Mouse (Mus musculus): ENCODE results near the gene Gpatch2l.

Gpatch2l gene

DNA sequence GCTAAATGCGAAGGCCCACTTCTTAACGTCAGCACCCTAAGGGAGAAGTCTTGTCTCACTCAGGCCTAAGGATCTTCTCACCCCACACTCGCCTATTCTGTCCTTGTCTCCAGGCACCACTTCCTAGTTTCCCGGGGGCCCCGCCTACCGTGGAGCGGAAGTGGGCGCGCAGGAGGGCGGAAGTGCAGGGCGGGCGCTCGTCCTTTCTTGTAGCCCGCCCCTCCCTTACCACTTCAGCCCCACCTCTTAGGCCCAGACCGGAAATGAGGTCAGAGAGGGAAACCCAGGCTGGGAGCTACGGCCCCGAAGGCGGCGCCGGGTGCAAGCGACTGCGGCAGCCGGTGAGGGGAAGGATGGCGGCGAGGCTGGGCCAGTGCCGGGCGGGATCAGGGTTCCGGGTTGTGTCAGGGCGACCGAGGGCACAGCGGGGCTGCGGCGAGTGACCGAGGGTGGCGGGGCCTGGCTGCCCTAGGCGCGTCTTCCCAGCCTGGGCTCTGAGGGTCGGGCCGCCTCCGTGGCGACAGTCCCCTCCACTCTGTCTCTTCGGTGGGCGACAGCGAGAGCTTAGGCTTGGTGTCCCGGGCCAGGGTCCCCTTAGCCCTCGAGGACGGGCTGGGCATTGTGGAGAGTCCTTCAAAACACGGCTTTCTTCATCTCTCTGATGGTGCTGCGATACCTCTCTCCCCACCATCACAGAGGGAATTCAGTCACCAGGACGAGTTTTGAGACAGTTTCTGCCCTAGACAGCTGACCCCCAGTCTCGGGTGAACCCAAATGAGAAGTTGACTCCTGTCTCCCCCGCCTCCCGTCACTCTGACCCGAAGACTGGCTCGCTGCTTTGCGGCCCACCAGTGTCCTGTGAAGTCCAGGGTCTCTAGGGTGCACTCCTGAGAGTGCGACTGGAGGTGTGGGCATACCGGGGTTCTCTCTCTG, at the start of gene Gpatch2l:
Gpatch2l (plus strand) TSS at position 255 of the 933 bp plus-strand sequence.
- DNase-seq (ENCODE audit: low spot score in 2 of 2) = peak; percentile 83 to 95

DNA sequence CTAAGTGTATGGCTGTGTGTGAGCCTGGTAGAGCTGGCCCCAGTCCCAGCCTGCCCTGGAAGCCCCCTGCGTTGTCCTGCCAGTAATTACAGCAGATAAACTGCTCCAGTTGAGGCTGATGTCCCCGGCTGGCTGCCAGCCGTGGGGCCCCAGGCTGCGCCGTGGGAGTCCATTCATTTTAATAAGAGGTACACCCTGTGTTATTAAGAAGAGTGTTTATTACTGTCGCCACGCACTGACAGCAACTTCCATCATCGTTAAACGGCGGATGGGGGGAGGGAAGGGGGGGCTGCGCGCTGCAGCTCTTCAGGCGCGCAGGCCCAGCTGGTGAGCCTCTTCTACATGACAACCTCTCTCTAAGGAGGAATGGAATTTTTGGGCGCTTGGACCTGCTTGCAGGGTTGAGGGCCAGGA, 49.6 kb upstream of the Gpatch2l start:
- no peak for DNase-seq (ENCODE audit: low spot score in 2 of 2)

DNA sequence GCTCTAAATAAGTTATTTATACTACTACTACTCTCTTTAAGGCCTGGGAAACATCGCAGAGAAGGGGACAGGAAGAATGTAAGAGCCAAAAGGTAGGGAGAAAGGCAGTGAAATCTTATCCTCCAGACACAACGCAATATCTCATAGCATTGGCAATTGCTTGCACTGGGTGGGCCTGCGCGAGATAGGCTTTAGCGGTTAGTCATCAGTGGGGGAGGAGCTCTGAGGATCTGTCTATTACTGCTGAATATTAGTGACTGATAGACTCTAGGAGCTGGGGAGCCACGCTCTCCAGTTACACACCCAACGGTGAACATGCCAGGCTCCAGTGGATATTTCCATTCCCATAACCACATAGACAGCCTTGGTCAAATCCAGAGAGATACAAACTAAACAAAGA, 44.7 kb upstream of the Gpatch2l start:
- no peak for DNase-seq (ENCODE audit: low spot score in 2 of 2)

DNA sequence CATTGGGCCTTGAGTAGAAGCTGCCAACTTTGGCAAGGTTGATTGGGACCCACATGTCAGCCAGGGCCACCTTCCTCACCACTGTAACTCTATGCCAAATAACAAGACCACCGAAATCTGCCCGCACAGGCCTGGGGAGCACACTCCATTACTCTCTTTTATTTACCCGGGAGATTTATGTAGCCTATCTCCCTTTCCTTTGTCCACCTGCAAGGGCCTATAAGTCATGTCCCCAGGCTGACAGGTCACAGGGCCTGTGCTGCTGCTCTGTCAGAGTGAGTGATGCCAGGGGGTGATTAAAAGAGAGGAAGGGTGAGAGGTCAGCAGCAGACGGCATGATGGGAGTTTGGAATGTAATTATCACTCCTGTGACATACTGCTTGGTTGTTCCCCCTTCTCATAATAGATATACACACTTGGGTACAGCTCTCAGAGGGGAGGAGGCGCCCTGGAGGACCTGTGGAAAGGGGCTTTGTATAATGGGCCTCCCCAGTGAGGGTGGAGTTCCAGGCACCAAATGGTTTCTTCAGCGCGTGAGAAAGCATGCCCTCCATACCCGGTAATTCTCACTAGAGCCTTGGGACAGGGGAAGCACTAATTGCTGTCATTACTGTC, 38.1 kb upstream of the Gpatch2l start:
- DNase-seq (ENCODE audit: low spot score in 2 of 2) = no peak

DNA sequence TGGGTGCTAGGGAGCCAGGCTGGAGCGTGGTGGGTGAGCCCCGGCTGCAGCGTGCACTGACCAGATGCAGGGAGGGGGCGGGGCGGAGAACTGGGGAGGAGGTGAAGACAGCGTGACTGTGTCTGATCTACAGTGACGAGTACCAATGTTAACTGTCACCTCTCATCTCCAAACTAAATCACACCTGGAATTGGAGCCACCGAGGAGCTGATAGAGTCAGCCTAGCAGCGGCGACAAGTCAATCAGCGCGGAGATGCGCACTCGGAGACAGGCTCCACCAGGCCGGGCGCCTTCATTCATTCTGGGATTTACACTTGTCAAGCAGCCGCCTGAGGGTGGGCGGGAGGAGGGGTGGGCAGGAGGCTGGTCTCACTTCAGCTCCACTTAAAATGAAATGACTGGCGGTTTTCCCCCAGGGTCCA, 30.5 kb upstream of the Gpatch2l start:
- DNase-seq (ENCODE audit: low spot score in 2 of 2) = no peak

DNA sequence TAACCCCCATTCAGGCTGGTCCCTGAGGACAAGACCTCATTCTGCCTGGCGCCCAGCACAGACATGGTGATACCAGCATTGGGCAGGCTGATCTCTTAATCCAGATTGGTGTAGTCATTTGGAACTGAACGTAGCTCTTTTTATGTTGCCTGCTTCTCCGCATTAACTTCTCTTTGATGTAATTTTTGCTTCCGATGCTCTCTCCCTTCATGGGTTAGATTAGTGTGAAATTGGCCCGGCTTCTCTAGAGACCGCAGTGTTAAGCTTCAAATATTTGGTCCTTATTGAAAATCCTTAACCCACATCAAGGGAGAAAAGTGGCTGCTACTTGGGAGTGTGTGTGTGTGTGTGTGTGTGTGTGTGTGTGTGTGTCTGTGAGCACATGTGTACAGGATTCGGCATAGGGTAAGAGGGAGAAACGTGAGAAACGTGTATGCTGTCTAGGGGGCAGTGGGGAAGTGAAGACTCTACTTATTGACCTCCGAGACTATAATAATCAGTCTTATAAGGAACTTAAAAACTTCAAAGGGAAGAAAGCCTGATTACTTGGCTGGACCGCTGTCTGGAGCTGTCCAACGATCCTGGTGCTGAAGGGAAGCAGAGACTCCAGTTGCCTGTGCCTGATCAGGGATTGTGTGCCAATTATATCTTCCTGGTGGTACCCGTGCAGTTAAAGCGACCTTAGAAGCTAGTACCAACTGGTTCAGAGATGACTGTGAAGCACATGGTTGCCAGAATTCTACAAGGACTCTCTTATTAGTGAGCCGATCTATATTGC, 28.8 kb upstream of the Gpatch2l start:
- DNase-seq (ENCODE audit: low spot score in 2 of 2) = peak in 1 of 2 experiments; percentile 59

DNA sequence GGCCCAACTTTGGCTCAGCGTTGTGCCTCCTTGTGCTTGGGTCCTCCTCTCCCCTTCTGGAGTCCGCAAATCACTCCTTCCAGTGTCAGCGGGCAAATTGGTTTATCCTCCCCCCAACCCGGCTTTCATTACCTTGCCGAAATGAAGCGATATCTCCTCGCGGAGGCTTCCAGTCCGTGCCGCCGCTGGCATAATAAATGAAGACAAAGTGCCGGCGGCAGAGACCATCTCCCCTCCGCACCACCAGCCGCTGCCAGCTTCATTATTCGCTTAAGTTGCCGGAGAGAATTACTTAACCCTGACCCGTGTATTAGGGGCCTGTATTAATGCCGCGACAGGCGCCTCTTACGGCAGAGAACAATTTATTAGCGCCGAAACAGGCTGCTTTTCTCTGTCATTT, 27.5 kb upstream of the Gpatch2l start:
- DNase-seq (ENCODE audit: low spot score in 2 of 2) = no peak

DNA sequence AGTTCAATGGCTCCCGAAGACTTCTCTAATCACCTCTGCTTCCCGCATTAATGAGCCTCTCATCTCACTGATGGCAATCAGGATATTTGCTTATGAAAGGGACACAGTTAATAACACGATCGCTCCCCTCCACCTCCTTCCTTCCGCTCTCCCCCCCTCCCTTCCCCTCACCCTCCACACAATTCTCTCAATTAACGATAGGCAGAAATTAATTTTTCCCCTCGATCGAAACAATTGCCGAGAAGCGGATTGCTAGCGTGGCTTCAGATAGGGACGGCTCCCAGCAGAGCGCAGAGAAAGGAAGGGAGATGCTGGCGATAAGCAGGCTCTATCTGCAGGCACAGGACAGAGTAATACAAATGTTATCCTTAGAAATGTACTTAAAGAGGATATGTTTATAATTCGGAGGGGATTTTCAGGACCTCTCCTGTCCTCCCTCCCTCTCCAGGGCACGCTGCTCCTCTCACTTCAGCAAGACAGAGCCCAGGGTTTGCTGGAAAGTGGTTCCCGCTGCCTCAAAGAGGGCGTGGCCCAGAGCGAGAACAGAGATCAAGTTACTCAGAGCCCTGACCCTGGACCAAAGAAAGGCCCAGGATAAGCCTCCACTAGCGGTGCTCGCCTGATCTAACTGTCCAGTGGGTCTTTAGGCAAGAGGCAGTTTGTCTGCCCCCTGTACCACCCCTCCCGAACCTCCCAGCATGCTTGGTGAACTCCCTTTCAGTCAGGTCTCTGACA, 24.8 kb upstream of the Gpatch2l start:
- no peak for DNase-seq (ENCODE audit: low spot score in 2 of 2)

DNA sequence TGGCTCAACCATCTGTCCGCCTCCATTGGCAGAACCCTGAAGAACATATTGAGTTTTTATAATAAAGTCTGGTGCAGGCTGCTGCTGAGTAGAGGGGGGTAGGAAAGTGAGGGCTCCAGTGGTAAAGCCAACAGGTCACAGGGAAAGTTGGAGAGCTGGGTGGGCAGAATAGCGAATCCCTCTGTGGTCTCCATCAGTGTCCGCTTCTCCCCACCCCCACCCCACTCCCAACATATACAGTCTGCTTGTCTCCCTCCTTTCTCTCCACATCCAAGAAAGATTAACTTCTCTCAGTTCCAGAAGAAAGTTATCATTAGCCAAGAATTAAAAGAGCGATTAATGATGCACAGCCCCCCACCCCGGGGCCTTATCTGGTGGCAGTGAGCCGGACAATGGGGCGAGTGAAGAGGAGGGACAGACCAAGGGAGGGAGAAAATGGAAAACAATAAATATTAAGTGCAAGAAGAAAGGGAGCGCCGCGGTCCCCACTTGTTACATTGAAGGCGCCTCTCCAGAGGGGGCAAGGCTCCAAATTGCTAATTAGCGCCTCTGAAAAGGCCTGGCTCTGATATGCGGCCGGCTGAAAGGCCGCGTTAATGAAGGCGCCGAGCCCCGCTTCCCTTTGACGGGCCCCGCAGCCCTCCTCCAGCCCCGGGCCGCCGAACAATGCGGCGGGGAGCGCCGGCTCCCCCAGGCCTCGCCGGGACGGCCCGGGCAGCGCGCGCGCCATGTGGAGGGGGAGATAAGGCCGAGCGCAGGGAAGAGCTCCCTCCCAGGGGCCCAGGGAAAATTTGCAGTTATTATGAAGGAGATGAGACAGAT, 21.2 kb upstream of the Gpatch2l start:
- DNase-seq (ENCODE audit: low spot score in 2 of 2) = no peak

DNA sequence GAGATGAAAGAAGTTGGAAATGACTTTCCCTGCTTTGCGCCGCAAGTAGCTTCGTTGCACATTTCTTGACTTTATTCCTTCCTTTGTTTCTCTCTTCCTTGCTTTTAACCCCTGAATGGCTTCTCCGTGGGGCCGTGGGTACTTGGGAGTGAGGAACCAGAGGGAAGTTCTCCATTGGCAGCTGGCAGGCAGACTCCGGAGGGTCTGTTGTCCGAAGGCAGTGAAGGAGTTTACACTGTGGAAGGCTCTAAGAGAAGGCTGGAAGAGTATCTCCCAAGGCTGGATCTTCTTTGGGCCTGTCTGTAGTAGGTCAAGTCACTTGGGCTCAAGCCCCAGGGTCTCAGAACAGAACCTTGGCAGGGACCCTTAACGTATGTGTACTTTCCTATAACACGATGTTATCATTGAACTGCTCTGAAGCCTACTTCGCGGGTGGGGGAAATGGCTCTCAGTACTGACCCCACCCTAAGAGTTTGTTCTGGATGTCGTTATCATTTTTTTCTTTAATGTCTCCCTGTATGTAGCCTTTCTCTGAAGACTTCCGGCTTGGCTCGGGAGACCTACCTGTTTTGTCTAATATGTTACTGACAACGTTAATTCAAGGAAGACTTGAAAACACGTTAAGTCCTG, 20.5 kb upstream of the Gpatch2l start:
- DNase-seq (ENCODE audit: low spot score in 2 of 2) = no peak

DNA sequence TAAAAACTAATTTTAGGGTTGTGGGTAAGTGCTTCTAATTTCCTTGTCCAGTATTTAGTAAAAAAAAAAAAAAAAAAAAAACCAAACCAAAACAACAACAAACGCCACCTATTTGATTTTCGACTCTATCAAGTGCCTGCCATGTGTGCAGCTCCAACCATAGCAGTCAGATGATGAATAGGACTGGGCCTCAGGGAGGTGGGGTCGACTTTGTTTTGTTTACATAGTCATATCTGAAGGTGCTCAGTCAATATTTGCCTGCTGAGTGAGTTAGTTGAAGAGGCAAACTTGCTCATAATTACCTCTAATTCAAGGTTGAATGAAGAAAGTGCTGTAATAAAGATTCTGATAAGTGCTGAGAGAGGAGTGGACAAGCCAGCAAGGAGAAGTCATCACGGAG, 7.4 kb upstream of the Gpatch2l start:
- no peak for DNase-seq (ENCODE audit: low spot score in 2 of 2)

DNA sequence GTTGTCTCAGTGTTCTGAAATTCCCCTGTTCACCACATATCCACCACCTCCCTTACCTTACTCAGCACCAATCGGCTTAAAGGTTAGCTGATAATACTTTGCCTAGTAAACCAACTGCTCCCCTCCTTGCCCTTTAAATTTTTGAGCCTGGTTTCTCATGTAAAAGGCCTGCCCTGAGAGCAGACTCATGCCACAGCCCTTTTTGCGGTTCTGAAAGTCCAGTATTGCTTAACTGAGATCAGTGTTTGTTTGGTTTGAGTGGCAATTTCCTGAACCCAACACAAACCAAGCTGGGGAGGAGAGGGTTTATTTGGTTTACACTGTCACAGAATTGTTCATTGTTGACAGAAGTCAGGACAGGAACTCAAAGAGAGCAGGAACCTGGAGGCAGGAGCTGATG, 2.9 kb upstream of the Gpatch2l start:
- DNase-seq (ENCODE audit: low spot score in 2 of 2) = no peak

DNA sequence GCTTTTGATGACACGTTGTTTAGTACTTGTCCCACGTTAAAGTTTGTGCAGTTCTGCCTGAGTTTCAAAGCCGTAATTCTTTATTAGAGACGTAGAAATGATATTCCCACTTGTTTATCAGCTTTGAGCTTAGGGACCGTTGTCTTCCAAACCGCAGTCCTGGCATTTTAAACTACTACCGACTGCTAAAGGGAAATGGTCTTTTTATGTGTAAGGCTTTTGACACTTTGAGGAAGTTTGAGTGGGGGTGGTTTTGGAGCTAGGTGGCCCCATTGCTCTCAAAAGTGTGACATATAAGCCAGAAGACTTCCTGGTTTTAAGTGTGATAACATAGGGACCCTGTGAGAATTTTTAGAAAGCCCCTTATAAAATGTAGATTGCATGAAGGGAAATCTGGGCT, 905 bp downstream of the Gpatch2l start:
- DNase-seq (ENCODE audit: low spot score in 2 of 2) = peak in 1 of 2 experiments; percentile 32

DNA sequence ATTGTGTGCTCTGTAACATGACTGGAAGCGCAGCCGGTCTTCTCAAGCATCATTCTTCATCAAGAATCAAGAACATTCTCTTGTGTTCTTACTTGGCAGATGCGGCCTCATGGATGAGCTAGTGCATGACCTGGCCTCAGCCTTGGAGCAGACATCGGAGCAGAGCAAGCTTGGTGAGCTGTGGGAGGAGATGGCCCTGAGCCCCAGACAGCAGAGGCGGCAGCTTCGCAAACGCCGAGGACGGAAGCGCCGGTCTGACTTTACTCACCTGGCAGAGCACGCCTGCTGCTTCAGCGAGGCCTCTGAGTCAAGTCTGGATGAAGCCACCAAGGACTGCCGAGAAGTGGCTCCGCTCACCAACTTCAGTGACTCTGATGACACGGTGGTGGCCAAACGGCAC, 2.3 kb downstream of the Gpatch2l start:
- no peak for DNase-seq (ENCODE audit: low spot score in 2 of 2)

DNA sequence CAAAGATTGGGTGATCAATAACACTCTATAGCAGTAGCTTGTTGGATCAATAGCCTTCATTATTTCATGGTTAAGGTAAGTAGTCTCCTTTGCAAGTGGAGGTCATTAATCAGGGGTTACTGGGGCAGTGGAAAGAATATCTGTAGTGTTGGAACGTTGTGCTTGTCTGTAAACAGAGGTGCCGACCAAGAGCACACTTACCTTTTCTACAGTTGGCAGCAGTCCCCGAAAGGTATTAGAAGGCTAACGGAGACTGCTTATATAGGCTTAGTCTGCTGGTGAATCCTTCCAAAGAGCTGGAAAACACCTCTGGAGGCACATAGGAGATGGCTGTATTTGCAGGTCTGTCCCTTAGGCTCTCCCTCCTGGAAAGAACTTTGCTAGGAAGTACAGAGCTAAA, 8.5 kb downstream of the Gpatch2l start:
- DNase-seq (ENCODE audit: low spot score in 2 of 2) = no peak

DNA sequence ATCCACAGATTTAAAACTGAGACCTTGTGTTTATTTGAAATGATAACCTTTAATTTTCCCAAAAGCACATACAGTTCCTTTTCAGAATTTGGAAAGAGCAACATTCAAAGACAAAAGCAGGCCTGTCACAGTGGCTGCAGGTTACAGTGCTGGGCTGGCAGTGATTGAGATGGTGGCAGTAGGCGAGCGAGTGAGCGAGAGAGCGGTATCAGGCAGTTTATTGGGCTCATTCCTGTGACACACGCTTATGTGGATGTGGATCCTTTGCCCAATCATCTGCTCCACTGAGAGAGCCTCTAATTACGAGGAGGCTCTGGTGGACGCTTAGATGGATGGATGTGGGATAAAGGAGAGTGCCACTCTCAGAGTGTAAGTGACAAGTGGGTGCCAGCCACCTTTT, 13.3 kb downstream of the Gpatch2l start:
- DNase-seq (ENCODE audit: low spot score in 2 of 2) = no peak

DNA sequence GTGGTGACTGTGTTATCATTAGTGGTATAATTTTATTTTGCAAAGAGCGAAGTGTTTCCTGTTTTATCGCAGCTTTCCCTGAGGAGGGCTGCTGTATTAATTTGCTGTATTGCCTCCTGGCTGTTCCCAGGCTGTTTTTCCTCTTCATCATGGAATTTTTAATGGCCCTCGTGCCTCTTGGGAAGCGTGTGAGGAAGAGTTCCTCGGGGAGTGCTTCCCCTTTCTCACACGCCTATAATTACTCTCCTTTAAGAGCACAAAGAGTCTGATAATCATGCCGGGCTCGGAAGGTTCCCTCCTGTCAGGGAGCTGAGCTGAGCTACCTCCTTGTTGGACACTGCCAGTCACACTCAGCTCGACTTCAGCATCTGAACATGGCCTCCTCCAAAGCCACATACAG, 30.0 kb downstream of the Gpatch2l start:
- no peak for DNase-seq (ENCODE audit: low spot score in 2 of 2)

DNA sequence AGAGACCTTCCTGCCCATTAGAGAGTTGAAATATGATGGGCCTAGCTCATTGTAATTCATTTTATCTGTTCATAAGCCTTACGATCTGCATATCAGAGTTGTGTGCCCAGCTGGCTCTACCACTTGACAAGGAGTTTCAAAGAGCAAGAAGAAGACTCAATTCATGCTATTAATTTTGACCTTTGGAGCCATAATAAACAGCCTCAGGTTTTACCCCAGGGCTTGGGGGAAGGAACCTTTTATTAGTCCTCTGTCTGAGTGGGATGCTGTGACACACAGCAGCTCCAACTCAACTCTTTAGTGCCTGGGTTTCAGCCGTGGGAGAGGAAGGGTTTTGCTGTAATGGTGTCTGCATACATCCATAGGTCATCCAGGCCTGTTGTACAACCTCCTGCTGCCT, 32.6 kb downstream of the Gpatch2l start:
- DNase-seq (ENCODE audit: low spot score in 2 of 2) = no peak

DNA sequence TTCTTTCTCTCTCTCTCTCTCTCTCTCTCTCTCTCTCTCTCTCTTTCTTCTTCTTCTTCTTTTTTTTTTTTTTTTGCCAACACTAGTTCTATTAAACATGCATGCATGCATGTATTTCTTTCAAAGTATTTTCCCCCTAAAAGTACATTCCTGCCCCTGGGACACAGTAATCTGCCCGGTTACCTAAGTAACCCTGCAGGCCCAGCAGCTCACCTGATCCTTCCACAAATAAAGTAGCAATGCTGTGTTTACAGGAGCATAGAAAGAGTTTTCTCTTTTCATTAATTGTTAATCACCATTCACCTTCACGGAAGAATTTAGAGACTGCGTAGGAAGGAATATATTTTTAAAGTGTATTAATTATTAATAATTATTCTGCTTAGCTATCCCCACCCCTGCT, 34.1 kb downstream of the Gpatch2l start:
- no peak for DNase-seq (ENCODE audit: low spot score in 2 of 2)

DNA sequence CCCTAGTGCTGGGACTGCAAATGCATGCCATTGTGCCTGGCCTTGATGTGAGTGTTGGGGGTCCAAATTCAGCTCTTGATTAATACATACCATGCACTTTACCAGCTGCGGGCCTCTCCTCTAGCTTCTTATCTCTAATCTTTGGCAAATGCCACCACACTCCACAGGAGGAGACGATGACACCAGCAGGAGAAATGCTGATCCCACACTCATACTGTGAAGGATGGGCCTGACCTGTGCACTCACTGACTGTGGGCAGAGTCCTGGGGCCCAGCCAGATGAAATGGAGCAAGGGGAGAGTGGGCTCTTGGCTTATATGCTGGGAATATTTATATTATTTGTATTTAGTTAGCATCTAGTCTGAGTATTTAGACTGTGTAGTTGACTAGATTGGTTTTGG, 34.8 kb downstream of the Gpatch2l start:
- no peak for DNase-seq (ENCODE audit: low spot score in 2 of 2)

Measured in spleen, postnatal 10 days (tissue).